9 mouse cellular contexts compared by ENCODE assay signal in the genomic region with DNA sequence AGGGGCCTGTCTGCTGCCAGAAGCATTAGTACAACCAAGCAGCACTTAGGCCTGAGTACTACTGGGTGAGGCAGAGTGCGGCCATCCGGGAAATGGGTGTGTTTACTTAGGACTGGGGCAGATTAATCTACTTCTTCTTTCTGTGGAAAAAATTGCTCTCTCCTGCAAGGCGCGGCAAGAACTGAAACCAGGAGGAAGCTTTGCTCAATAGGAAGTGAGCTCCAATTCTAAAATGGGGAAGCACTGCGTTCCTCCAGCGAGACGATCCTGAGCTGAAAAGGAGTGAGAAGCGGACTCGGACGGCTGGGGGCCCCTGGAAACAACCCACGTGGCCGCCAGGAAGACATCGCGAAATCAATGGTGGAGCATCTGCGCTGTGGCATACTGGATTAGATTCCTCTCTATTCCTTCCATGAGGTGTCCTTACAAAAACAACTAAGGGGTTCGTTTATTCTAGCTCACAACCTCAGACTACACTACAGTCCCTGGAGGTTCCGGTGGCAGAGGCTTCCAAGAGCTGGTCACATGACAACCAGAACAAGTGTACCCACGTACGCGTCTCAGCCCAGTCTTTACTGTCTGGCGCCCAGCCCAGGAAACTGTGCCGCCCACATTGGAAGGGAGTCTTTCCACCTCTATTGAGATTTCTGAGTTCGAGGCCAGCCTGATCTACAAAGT. TPM values are rescaled to one million over a fixed set of nuclear protein-coding genes. Genes with fewer than 3 reads are reported as not detected.
A peak's percentile ranks its signal among the peaks of the same experiment; 100 is the strongest.
DNase-seq lines count a peak whose midpoint lies in the region; ATAC-seq and TF ChIP-seq lines count a peak whose summit lies in the region.
"Had no signal": no experiment of that assay in that cellular context is flagged by ENCODE, and none has a peak within 500 bp of the region (broad histone marks: within the 10 kb centered on the region; RNA-seq: fewer than 3 reads in every experiment).

No protein-coding gene starts in this region.

- no peak overlapping the region for H3K9ac ChIP-seq in kidney, embryonic 14.5 days (ENCODE audit: low read depth, low read length)
- no peak overlapping the region for H3K9ac ChIP-seq in stomach, postnatal 0 days (ENCODE audit: low read length)
- H3K9ac ChIP-seq: limb, embryonic 15.5 days had no signal

- peak; percentile 36 for DNase-seq in kidney, adult 18-20 months
- DNase-seq in c-Kit-positive CD71-positive TER-119-positive erythroid progenitor cells, embryonic 14.5 days (ENCODE audit: low spot score), result peak; percentile 66
- peak; percentile 49 for DNase-seq in heart, postnatal 25 days (ENCODE audit: low spot score)
- peak; percentile 21 to 46 for DNase-seq in layer of hippocampus, postnatal 25 days (ENCODE audit: extremely low spot score in 1 of 2, low spot score in 1 of 2)
- peak; percentile 47 for DNase-seq in stomach, postnatal 0 days (ENCODE audit: low spot score)
- DNase-seq in ovary, postnatal 10 days (ENCODE audit: low spot score), result no peak

- ATAC-seq in kidney, embryonic 14.5 days (ENCODE audit: low FRiP score, low TSS enrichment), result no peak
- peak; percentile 60; the same call in 1 of the 2 replicates for ATAC-seq in stomach, postnatal 0 days (ENCODE audit: low FRiP score, low TSS enrichment)

- no peak overlapping the region for H3K4me2 ChIP-seq in kidney, embryonic 14.5 days (replicated peaks; ENCODE audit: low read depth, low read length)
- 0 out of 2 replicates have a peak overlapping the region, but pooled peaks have one; percentile 5 for H3K4me2 ChIP-seq in stomach, postnatal 0 days (replicated peaks; ENCODE audit: low read depth)
- H3K4me2 ChIP-seq: limb, embryonic 15.5 days had no signal

- H3K27ac ChIP-seq in kidney, embryonic 14.5 days (ENCODE audit: low read depth, low read length), result no peak overlapping the region
- peak overlapping the region; percentile 94 for H3K27ac ChIP-seq in macrophage
- H3K27ac ChIP-seq in stomach, postnatal 0 days (replicated peaks), result peak overlapping the region; percentile 49; the same call in 1 of the 2 replicates

- H3K27me3 ChIP-seq in kidney, embryonic 14.5 days (ENCODE audit: control insufficient read depth, insufficient read depth, low read length), result no peaks in the 10 kb centered on the region
- H3K27me3 ChIP-seq in stomach, postnatal 0 days (ENCODE audit: control insufficient read depth, insufficient read depth, low read length), result no peaks in the 10 kb centered on the region
- H3K27me3 ChIP-seq: limb, embryonic 15.5 days had no signal

- peaks cover 4% of the 10 kb centered on the region; the same call in 1 of the 2 replicates for H3K36me3 ChIP-seq in kidney, embryonic 14.5 days (ENCODE audit: control insufficient read depth, insufficient read depth, low read length)
- H3K36me3 ChIP-seq in macrophage (ENCODE audit: inconsistent target), result no peaks in the 10 kb centered on the region
- no peaks in the 10 kb centered on the region for H3K36me3 ChIP-seq in stomach, postnatal 0 days (ENCODE audit: control insufficient read depth, insufficient read depth, low read length)

- TF ChIP-seq CTCF in stomach, postnatal 0 days (IDR thresholded peaks at IDR 0.05; ENCODE audit: low read depth), result no peak

- no peak overlapping the region for H3K4me3 ChIP-seq in kidney, embryonic 14.5 days (ENCODE audit: low read length)
- H3K4me3 ChIP-seq in macrophage (ENCODE audit: inconsistent target), result peak overlapping the region; percentile 5; the same call in 1 of the 2 replicates
- no peak overlapping the region for H3K4me3 ChIP-seq in stomach, postnatal 0 days (ENCODE audit: low read depth, low read length)
- H3K4me3 ChIP-seq: limb, embryonic 15.5 days had no signal

- H3K4me1 ChIP-seq in kidney, embryonic 14.5 days (ENCODE audit: control insufficient read depth, insufficient read depth, low read length), result no peaks in the 10 kb centered on the region
- H3K4me1 ChIP-seq in stomach, postnatal 0 days (replicated peaks; ENCODE audit: control insufficient read depth, insufficient read depth), result no peaks in the 10 kb centered on the region

- no peak for TF ChIP-seq EP300 in stomach, postnatal 0 days (optimal IDR thresholded peaks at IDR 0.05)

- no peaks in the 10 kb centered on the region for H3K9me3 ChIP-seq in kidney, embryonic 14.5 days (ENCODE audit: control insufficient read depth, low read length)
- no peaks in the 10 kb centered on the region for H3K9me3 ChIP-seq in stomach, postnatal 0 days (ENCODE audit: control insufficient read depth, low read length)
- H3K9me3 ChIP-seq: limb, embryonic 15.5 days had no signal

- WGBS in kidney, embryonic 14.5 days, result 71% methylated on average over 23 of the region's 23 CpGs
- under 1% methylated on average over 23 of the region's 23 CpGs for WGBS in macrophage (ENCODE audit: missing documents)
- 50% methylated on average over 23 of the region's 23 CpGs for WGBS in stomach, postnatal 0 days

- H3K79me2 ChIP-seq in macrophage (ENCODE audit: inconsistent target), result no peaks in the 10 kb centered on the region

- intact Hi-C loops in heart, postnatal 25 days (cut with DNase I), result loop anchor here (10.0 kb wide), 1 partner anchor 51 kb away; a partner anchor contains a TSS

RNA-seq across cellular contexts. Expression of a gene that starts 14.1 kb away (rescaled TPM):
- 39.7 and 43.8 TPM in 2 replicates for polyA plus RNA-seq in kidney, embryonic 14.5 days (2014; fragmentation: Nextera tagmentation; extraction: Ambion mirVana)
- 10 to 100 TPM in 1 of 2 experiments, 1 to 10 TPM in 1; 8.9 to 10.9 TPM for total RNA-seq in heart, postnatal 25 days (2021)
- 10 to 100 TPM; 62.9 to 65.4 TPM for total RNA-seq in layer of hippocampus, postnatal 25 days (2021)
- total RNA-seq in macrophage (2018; cell fraction: chromatin; rRNA removed), result 1 to 10 TPM in 13 of 26 experiments, under 1 TPM in 6, not detected in 7; 0.25 to 7.9 (median 1.3) TPM
- total RNA-seq in macrophage (2018; cell fraction: cytosol; rRNA removed), result 10 to 100 TPM in 8 of 26 experiments, 1 to 10 TPM in 18; 3.2 to 12.7 (median 8.2) TPM
- total RNA-seq in macrophage (2018; cell fraction: nucleus; rRNA removed), result 1 to 10 TPM in 21 of 26 experiments, under 1 TPM in 5; 0.69 to 7.5 (median 1.8) TPM
- 6.1 to 13.3 TPM (median 8.9 TPM) in 3 replicates for polyA plus RNA-seq in macrophage (2018)
- 19.0 and 19.1 TPM in 2 replicates for polyA plus RNA-seq in stomach, postnatal 0 days (2015; fragmentation: Nextera tagmentation; extraction: Ambion mirVana)

RNA-seq across cellular contexts. Expression of a gene that starts 14.1 kb away (rescaled TPM):
- polyA plus RNA-seq in kidney, embryonic 14.5 days (2014; fragmentation: Nextera tagmentation; extraction: Ambion mirVana), result 147 and 155 TPM in 2 replicates
- total RNA-seq in heart, postnatal 25 days (2021), result 10 to 100 TPM; 19.2 to 21.9 TPM
- 10 to 100 TPM; 21.9 to 29.5 TPM for total RNA-seq in layer of hippocampus, postnatal 25 days (2021)
- total RNA-seq in macrophage (2018; cell fraction: chromatin; rRNA removed), result 10 to 100 TPM in 18 of 26 experiments, 1 to 10 TPM in 8; 2.5 to 31.8 (median 16.8) TPM
- 10 to 100 TPM; 21.3 to 34.3 (median 27.7) TPM for total RNA-seq in macrophage (2018; cell fraction: cytosol; rRNA removed)
- total RNA-seq in macrophage (2018; cell fraction: nucleus; rRNA removed), result 10 to 100 TPM in 25 of 26 experiments, 1 to 10 TPM in 1; 9.8 to 41.6 (median 16.8) TPM
- 30.5 to 37.7 TPM (median 33.8 TPM) in 3 replicates for polyA plus RNA-seq in macrophage (2018)
- polyA plus RNA-seq in stomach, postnatal 0 days (2015; fragmentation: Nextera tagmentation; extraction: Ambion mirVana), result 69.8 and 71.8 TPM in 2 replicates

RNA-seq across cellular contexts. Expression of a gene that starts 34.5 kb away (rescaled TPM):
- 30.3 and 42.0 TPM in 2 replicates for polyA plus RNA-seq in kidney, embryonic 14.5 days (2014; fragmentation: Nextera tagmentation; extraction: Ambion mirVana)
- 10 to 100 TPM; 24.7 to 27.7 TPM for total RNA-seq in heart, postnatal 25 days (2021)
- 10 to 100 TPM; 29.9 to 30.6 TPM for total RNA-seq in layer of hippocampus, postnatal 25 days (2021)
- total RNA-seq in macrophage (2018; cell fraction: chromatin; rRNA removed), result 10 to 100 TPM; 53.5 to 97.8 (median 68.9) TPM
- total RNA-seq in macrophage (2018; cell fraction: cytosol; rRNA removed), result 100 to 1,000 TPM in 6 of 26 experiments, 10 to 100 TPM in 20; 70.5 to 112 (median 93.3) TPM
- 100 to 1,000 TPM in 7 of 26 experiments, 10 to 100 TPM in 19; 68.7 to 134 (median 81.3) TPM for total RNA-seq in macrophage (2018; cell fraction: nucleus; rRNA removed)
- polyA plus RNA-seq in macrophage (2018), result 58.5 to 99.5 TPM (median 73.3 TPM) in 3 replicates
- 22.2 and 23.6 TPM in 2 replicates for polyA plus RNA-seq in stomach, postnatal 0 days (2015; fragmentation: Nextera tagmentation; extraction: Ambion mirVana)

RNA-seq across cellular contexts. Expression of a gene that starts 51.7 kb away (rescaled TPM):
- polyA plus RNA-seq in kidney, embryonic 14.5 days (2014; fragmentation: Nextera tagmentation; extraction: Ambion mirVana), result 14.4 and 18.7 TPM in 2 replicates
- total RNA-seq in heart, postnatal 25 days (2021), result 1 to 10 TPM; 5.3 to 5.6 TPM
- total RNA-seq in layer of hippocampus, postnatal 25 days (2021), result 10 to 100 TPM in 1 of 2 experiments, 1 to 10 TPM in 1; 8.9 to 10.6 TPM
- 1,000 to 10,000 TPM in 3 of 26 experiments, 100 to 1,000 TPM in 23; 132 to 1,171 (median 355) TPM for total RNA-seq in macrophage (2018; cell fraction: chromatin; rRNA removed)
- 100 to 1,000 TPM; 175 to 537 (median 329) TPM for total RNA-seq in macrophage (2018; cell fraction: cytosol; rRNA removed)
- total RNA-seq in macrophage (2018; cell fraction: nucleus; rRNA removed), result 1,000 to 10,000 TPM in 5 of 26 experiments, 100 to 1,000 TPM in 21; 236 to 1,699 (median 464) TPM
- 133 to 329 TPM (median 277 TPM) in 3 replicates for polyA plus RNA-seq in macrophage (2018)
- polyA plus RNA-seq in stomach, postnatal 0 days (2015; fragmentation: Nextera tagmentation; extraction: Ambion mirVana), result 8.2 TPM in 2 replicates
